Mouse (Mus musculus): Measurements from ENCODE around the gene Cchcr1.
A peak's percentile ranks its signal among the peaks of the same experiment; 100 is the strongest.

The Cchcr1 gene

DNA sequence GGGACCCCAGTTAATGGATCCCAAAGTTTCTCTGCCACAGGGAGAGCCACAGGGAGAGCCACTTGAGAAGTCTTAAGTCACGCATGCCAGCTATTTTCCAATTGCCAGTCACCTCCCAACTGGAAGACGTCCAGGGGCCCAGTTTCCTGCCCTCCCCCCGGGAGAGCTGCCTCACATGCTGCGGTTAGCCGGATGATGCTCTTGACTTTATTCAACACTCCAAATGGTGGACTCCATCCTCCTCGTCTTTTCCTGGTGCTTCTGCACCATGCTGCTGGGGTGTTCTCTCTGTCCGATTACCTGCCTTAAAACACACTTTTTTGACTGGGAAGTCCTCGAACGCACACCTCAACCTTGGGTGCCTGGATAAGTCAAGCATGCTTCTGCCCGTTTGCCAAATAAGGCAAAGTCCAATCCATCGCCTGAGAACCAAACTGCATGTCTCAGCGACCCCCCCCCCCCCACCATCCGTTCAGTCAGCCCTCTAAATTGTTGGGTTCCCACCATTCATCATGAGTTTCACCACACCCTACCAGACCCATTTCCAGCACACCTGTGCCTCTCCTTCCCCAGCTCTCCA, 39.4 kb downstream of the Cchcr1 start:
- DNase-seq (ENCODE audit: low read depth): no peak

GRCm38 (mm10) chr17:35556812-35557211, 39.9 kb downstream of the Cchcr1 start:
- DNase-seq (ENCODE audit: low read depth): peak; percentile 81

GRCm38 (mm10) chr17:35557351-35557750, 40.5 kb downstream of the Cchcr1 start:
- no peak for DNase-seq (ENCODE audit: low read depth)

- no peak for DNase-seq (ENCODE audit: low read depth)
Observed at GRCm38 (mm10) chr17:35558216-35558615, 41.3 kb downstream of the Cchcr1 start.

DNA sequence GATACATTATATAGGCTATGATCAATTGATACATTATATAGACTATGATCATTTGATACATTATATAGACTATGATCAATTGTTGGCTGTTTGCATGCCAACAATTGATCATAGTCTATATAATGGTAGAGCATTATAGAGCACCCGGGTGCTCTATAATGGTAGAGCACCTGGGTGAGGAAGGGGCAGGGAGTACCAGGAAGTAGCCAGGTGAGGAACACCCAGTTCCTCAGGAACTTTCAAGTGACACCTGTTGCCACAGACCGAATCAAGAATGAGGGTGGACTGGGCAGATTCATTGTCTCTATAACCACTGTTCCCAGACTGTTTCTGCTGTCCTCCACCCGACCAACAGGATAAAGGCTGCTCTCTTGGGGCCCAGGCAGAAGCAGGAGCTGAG, 50.2 kb downstream of the Cchcr1 start, which contains the start of gene 2300002M23Rik:
TSS of gene 2300002M23Rik (plus strand) at position 301 of the 400 bp plus-strand sequence.
- DNase-seq (ENCODE audit: low read depth): no peak

GRCm38 (mm10) chr17:35567767-35568166, 50.9 kb downstream of the Cchcr1 start:
- no peak for DNase-seq (ENCODE audit: low read depth)

GRCm38 (mm10) chr17:35569091-35569944, 52.4 kb downstream of the Cchcr1 start:
- no peak for DNase-seq (ENCODE audit: low read depth)

- DNase-seq (ENCODE audit: low read depth): no peak
Observed at GRCm38 (mm10) chr17:35570836-35571235, 53.9 kb downstream of the Cchcr1 start.

- DNase-seq (ENCODE audit: low read depth): no peak
Observed at GRCm38 (mm10) chr17:35571477-35571876, 54.6 kb downstream of the Cchcr1 start.

DNA sequence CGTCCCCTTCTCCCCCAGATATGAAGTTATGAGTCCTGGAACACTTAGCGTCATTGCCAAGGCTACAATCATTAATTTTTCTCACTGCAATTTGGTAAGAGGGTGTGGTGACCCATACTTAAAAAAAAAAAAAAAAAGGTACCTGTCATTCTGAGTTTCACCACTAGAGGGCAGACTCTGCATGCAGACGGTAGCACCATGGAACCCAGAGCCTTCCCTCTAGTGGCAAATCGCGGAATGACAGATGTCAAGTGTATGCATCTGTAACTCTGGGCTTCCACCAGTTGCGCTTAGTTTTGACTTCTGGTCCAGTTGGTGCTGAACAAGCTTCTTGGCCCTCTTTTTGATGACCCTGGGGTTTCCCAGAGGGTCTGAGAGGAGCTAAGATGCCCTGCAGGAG, 61.3 kb downstream of the Cchcr1 start:
- DNase-seq (ENCODE audit: low read depth): peak; percentile 97

All from induced T-regulatory cell, adult 2 months (primary cell).